Mouse (Mus musculus): ENCODE results near the gene B4galnt4. TPM values are rescaled to one million over a fixed set of nuclear protein-coding genes. Genes with fewer than 3 reads are reported as not detected.

The B4galnt4 gene
- polyA plus RNA-seq, 1 experiment from 2014 or later: 0.37 TPM

- peak overlapping the region; percentile 17 for H3K4me3 ChIP-seq (ENCODE audit: low read depth, low read length)
- H3K9ac ChIP-seq (ENCODE audit: low read depth, low read length): peak overlapping the region; percentile 23; the same call in 1 of the 2 replicates
- H3K36me3 ChIP-seq (ENCODE audit: control insufficient read depth, insufficient read depth): no peaks in the 10 kb centered on the region
- 1% methylated on average over 6 of the region's 6 CpGs for WGBS (ENCODE audit: insufficient replicate concordance)
- H3K9me3 ChIP-seq (replicated peaks; ENCODE audit: control insufficient read depth, low read length): no peaks in the 10 kb centered on the region
- peak; percentile 17 for ATAC-seq (ENCODE audit: low read depth)
- H3K27ac ChIP-seq (ENCODE audit: low read length): peak overlapping the region; percentile 62
- peaks cover 22% of the 10 kb centered on the region for H3K27me3 ChIP-seq (ENCODE audit: control insufficient read depth, insufficient read depth, low read depth, low read length)
- peaks cover 55% of the 10 kb centered on the region for H3K4me1 ChIP-seq (ENCODE audit: control insufficient read depth, low read depth, low read length)
- peak overlapping the region; percentile 49 for H3K4me2 ChIP-seq (ENCODE audit: low read depth, low read length)
Observed at GRCm38 (mm10) chr7:141096649-141097056, 35.7 kb downstream of the B4galnt4 start.

GRCm38 (mm10) chr7:141097177-141097576 lies 36.3 kb downstream of the B4galnt4 start:
- Histone ChIP-seq H3K27ac (ENCODE audit: low read length) (no peak overlapping the region), H3K27me3 (ENCODE audit: control insufficient read depth, insufficient read depth, low read depth, low read length) (peaks cover 22% of the 10 kb centered on the region), H3K4me3 (ENCODE audit: low read depth, low read length) (no peak overlapping the region), H3K4me1 (ENCODE audit: control insufficient read depth, low read depth, low read length) (peaks cover 52% of the 10 kb centered on the region), H3K36me3 (ENCODE audit: control insufficient read depth, insufficient read depth) (no peaks in the 10 kb centered on the region), H3K4me2 (ENCODE audit: low read depth, low read length) (no peak overlapping the region; the same call in 1 of the 2 replicates), H3K9me3 (replicated peaks; ENCODE audit: control insufficient read depth, low read length) (no peaks in the 10 kb centered on the region), H3K9ac (ENCODE audit: low read depth, low read length) (0 out of 2 replicates have a peak overlapping the region, but pooled peaks have one; percentile 2)
- no peak for ATAC-seq (ENCODE audit: low read depth)
- 57% methylated on average over 5 of the region's 5 CpGs for WGBS (ENCODE audit: insufficient replicate concordance)

- 0 out of 2 replicates have a peak, but pooled peaks have one; percentile 17 for ATAC-seq (ENCODE audit: low read depth)
- peaks cover 49% of the 10 kb centered on the region for H3K4me1 ChIP-seq (ENCODE audit: control insufficient read depth, low read depth, low read length)
- peak within 1 kb of the TSS; percentile 30; the same call in 1 of the 2 replicates for H3K27ac ChIP-seq (ENCODE audit: low read length)
- no peaks in the 10 kb centered on the region for H3K9me3 ChIP-seq (replicated peaks; ENCODE audit: control insufficient read depth, low read length)
- no peaks in the 10 kb centered on the region for H3K36me3 ChIP-seq (ENCODE audit: control insufficient read depth, insufficient read depth)
- H3K9ac ChIP-seq (ENCODE audit: low read depth, low read length): peak within 1 kb of the TSS; percentile 55
- H3K27me3 ChIP-seq (ENCODE audit: control insufficient read depth, insufficient read depth, low read depth, low read length): peaks cover 22% of the 10 kb centered on the region
- peak within 1 kb of the TSS; percentile 58 for H3K4me3 ChIP-seq (ENCODE audit: low read depth, low read length)
- 2% methylated on average over 56 of the region's 56 CpGs for WGBS (ENCODE audit: insufficient replicate concordance)
- peak within 1 kb of the TSS; percentile 86 for H3K4me2 ChIP-seq (ENCODE audit: low read depth, low read length)
Observed at GRCm38 (mm10) chr7:141099911-141100691, 39.2 kb downstream of the B4galnt4 start, which contains the start of gene Sigirr. Sigirr (minus strand) TSS chr7:141100572.

- H3K4me1 ChIP-seq (ENCODE audit: control insufficient read depth, low read depth, low read length): peaks cover 24% of the 10 kb centered on the region
- no peak overlapping the region for H3K4me3 ChIP-seq (ENCODE audit: low read depth, low read length)
- H3K27ac ChIP-seq (ENCODE audit: low read length): no peak overlapping the region
- ATAC-seq (ENCODE audit: low read depth): peak; percentile 77
- WGBS (ENCODE audit: insufficient replicate concordance): 36% methylated on average over 3 of the region's 3 CpGs
- H3K9ac ChIP-seq (ENCODE audit: low read depth, low read length): no peak overlapping the region
- H3K9me3 ChIP-seq (replicated peaks; ENCODE audit: control insufficient read depth, low read length): no peaks in the 10 kb centered on the region
- H3K27me3 ChIP-seq (ENCODE audit: control insufficient read depth, insufficient read depth, low read depth, low read length): peaks cover 22% of the 10 kb centered on the region
- no peak overlapping the region for H3K4me2 ChIP-seq (ENCODE audit: low read depth, low read length)
- H3K36me3 ChIP-seq (ENCODE audit: control insufficient read depth, insufficient read depth): no peaks in the 10 kb centered on the region
Observed at GRCm38 (mm10) chr7:141103161-141103560, 42.3 kb downstream of the B4galnt4 start.

GRCm38 (mm10) chr7:141115874-141116273 lies 55.0 kb downstream of the B4galnt4 start:
- no peak overlapping the region for H3K9ac ChIP-seq (ENCODE audit: low read depth, low read length)
- H3K4me1 ChIP-seq (ENCODE audit: control insufficient read depth, low read depth, low read length): peaks cover 24% of the 10 kb centered on the region
- no peaks in the 10 kb centered on the region for H3K9me3 ChIP-seq (replicated peaks; ENCODE audit: control insufficient read depth, low read length)
- H3K36me3 ChIP-seq (ENCODE audit: control insufficient read depth, insufficient read depth): no peaks in the 10 kb centered on the region
- 0 out of 2 replicates have a peak, but pooled peaks cover 3% of the 10 kb centered on the region for H3K27me3 ChIP-seq (ENCODE audit: control insufficient read depth, insufficient read depth, low read depth, low read length)
- H3K4me2 ChIP-seq (ENCODE audit: low read depth, low read length): no peak overlapping the region
- no peak overlapping the region for H3K27ac ChIP-seq (ENCODE audit: low read length)
- H3K4me3 ChIP-seq (ENCODE audit: low read depth, low read length): no peak overlapping the region
- WGBS (ENCODE audit: insufficient replicate concordance): 75% methylated on average over 9 of the region's 9 CpGs
- ATAC-seq (ENCODE audit: low read depth): peak; percentile 61

GRCm38 (mm10) chr7:141117636-141118035 lies 56.7 kb downstream of the B4galnt4 start, which contains the start of gene Ano9:
Ano9 (minus strand) TSS chr7:141117806.
- Histone ChIP-seq H3K9ac (ENCODE audit: low read depth, low read length) (no peak within 1 kb of the TSS; the same call in 1 of the 2 replicates), H3K9me3 (replicated peaks; ENCODE audit: control insufficient read depth, low read length) (no peaks in the 10 kb centered on the region), H3K4me1 (ENCODE audit: control insufficient read depth, low read depth, low read length) (peaks cover 38% of the 10 kb centered on the region), H3K4me2 (ENCODE audit: low read depth, low read length) (no peak within 1 kb of the TSS), H3K27me3 (ENCODE audit: control insufficient read depth, insufficient read depth, low read depth, low read length) (0 out of 2 replicates have a peak, but pooled peaks cover 3% of the 10 kb centered on the region), H3K27ac (ENCODE audit: low read length) (no peak within 1 kb of the TSS), H3K4me3 (ENCODE audit: low read depth, low read length) (no peak within 1 kb of the TSS), H3K36me3 (ENCODE audit: control insufficient read depth, insufficient read depth) (no peaks in the 10 kb centered on the region)
- ATAC-seq (ENCODE audit: low read depth): no peak
- 38% methylated on average over 9 of the region's 9 CpGs for WGBS (ENCODE audit: insufficient replicate concordance)

- Histone ChIP-seq H3K9ac (ENCODE audit: low read depth, low read length) (no peak overlapping the region), H3K27me3 (ENCODE audit: control insufficient read depth, insufficient read depth, low read depth, low read length) (no peaks in the 10 kb centered on the region), H3K27ac (ENCODE audit: low read length) (no peak overlapping the region; the same call in 1 of the 2 replicates), H3K4me1 (ENCODE audit: control insufficient read depth, low read depth, low read length) (peaks cover 50% of the 10 kb centered on the region), H3K9me3 (replicated peaks; ENCODE audit: control insufficient read depth, low read length) (no peaks in the 10 kb centered on the region), H3K4me3 (ENCODE audit: low read depth, low read length) (no peak overlapping the region), H3K36me3 (ENCODE audit: control insufficient read depth, insufficient read depth) (no peaks in the 10 kb centered on the region), H3K4me2 (ENCODE audit: low read depth, low read length) (no peak overlapping the region)
- 42% methylated on average over 3 of the region's 3 CpGs for WGBS (ENCODE audit: insufficient replicate concordance)
- ATAC-seq (ENCODE audit: low read depth): no peak
Observed at GRCm38 (mm10) chr7:141119487-141119886, 58.6 kb downstream of the B4galnt4 start.

GRCm38 (mm10) chr7:141120605-141121004 lies 59.7 kb downstream of the B4galnt4 start:
- H3K27me3 ChIP-seq (ENCODE audit: control insufficient read depth, insufficient read depth, low read depth, low read length): no peaks in the 10 kb centered on the region
- no peak overlapping the region for H3K4me2 ChIP-seq (ENCODE audit: low read depth, low read length)
- no peak overlapping the region for H3K9ac ChIP-seq (ENCODE audit: low read depth, low read length)
- H3K36me3 ChIP-seq (ENCODE audit: control insufficient read depth, insufficient read depth): no peaks in the 10 kb centered on the region
- peaks cover 61% of the 10 kb centered on the region for H3K4me1 ChIP-seq (ENCODE audit: control insufficient read depth, low read depth, low read length)
- 61% methylated on average over 3 of the region's 3 CpGs for WGBS (ENCODE audit: insufficient replicate concordance)
- H3K4me3 ChIP-seq (ENCODE audit: low read depth, low read length): no peak overlapping the region
- H3K9me3 ChIP-seq (replicated peaks; ENCODE audit: control insufficient read depth, low read length): no peaks in the 10 kb centered on the region
- H3K27ac ChIP-seq (ENCODE audit: low read length): peak overlapping the region; percentile 77
- no peak for ATAC-seq (ENCODE audit: low read depth)

GRCm38 (mm10) chr7:141121051-141121531 lies 60.2 kb downstream of the B4galnt4 start:
- ATAC-seq (ENCODE audit: low read depth): no peak
- H3K4me3 ChIP-seq (ENCODE audit: low read depth, low read length): no peak overlapping the region
- H3K9me3 ChIP-seq (replicated peaks; ENCODE audit: control insufficient read depth, low read length): no peaks in the 10 kb centered on the region
- peaks cover 65% of the 10 kb centered on the region for H3K4me1 ChIP-seq (ENCODE audit: control insufficient read depth, low read depth, low read length)
- WGBS (ENCODE audit: insufficient replicate concordance): 63% methylated on average over 5 of the region's 5 CpGs
- H3K4me2 ChIP-seq (ENCODE audit: low read depth, low read length): no peak overlapping the region
- H3K27me3 ChIP-seq (ENCODE audit: control insufficient read depth, insufficient read depth, low read depth, low read length): no peaks in the 10 kb centered on the region
- peak overlapping the region; percentile 77 for H3K27ac ChIP-seq (ENCODE audit: low read length)
- no peaks in the 10 kb centered on the region for H3K36me3 ChIP-seq (ENCODE audit: control insufficient read depth, insufficient read depth)
- H3K9ac ChIP-seq (ENCODE audit: low read depth, low read length): no peak overlapping the region
